Mouse (Mus musculus): ENCODE data around the gene Slc35g2. TPM values are rescaled to one million over a fixed set of nuclear protein-coding genes. Genes with fewer than 3 reads are reported as not detected.
A peak's percentile ranks its signal among the peaks of the same experiment; 100 is the strongest.

Gene Slc35g2
- total RNA-seq, 2 experiments from 2014 or later, result 7.8 to 9.6 TPM

- peak; percentile 42 to 47 for DNase-seq (ENCODE audit: low spot score in 2 of 2)
Measured at GRCm38 (mm10) chr9:100569798-100570625, 878 bp downstream of the Slc35g2 start.

- DNase-seq (ENCODE audit: low spot score in 2 of 2), result no peak
Measured at GRCm38 (mm10) chr9:100560251-100560890, 10.5 kb downstream of the Slc35g2 start.

GRCm38 (mm10) chr9:100558991-100559390 is 11.9 kb downstream of the Slc35g2 start:
- DNase-seq (ENCODE audit: low spot score in 2 of 2), result no peak

- DNase-seq (ENCODE audit: low spot score in 2 of 2), result no peak
Measured at GRCm38 (mm10) chr9:100558023-100558573, 12.8 kb downstream of the Slc35g2 start.

GRCm38 (mm10) chr9:100555686-100556085 is 15.2 kb downstream of the Slc35g2 start:
- no peak for DNase-seq (ENCODE audit: low spot score in 2 of 2)

GRCm38 (mm10) chr9:100548313-100548712 is 22.6 kb downstream of the Slc35g2 start:
- no peak for DNase-seq (ENCODE audit: low spot score in 2 of 2)

GRCm38 (mm10) chr9:100546594-100546910 is 24.3 kb downstream of the Slc35g2 start:
- DNase-seq (ENCODE audit: low spot score in 2 of 2), result no peak

- peak; percentile 98 for DNase-seq (ENCODE audit: low spot score in 2 of 2)
Measured at GRCm38 (mm10) chr9:100545715-100546593, 24.9 kb downstream of the Slc35g2 start, which contains the start of gene Nck1. TSS of gene Nck1 (minus strand) at chr9:100546134.

GRCm38 (mm10) chr9:100544948-100545714 is 25.8 kb downstream of the Slc35g2 start:
- no peak for DNase-seq (ENCODE audit: low spot score in 2 of 2)

GRCm38 (mm10) chr9:100535618-100536262 is 35.1 kb downstream of the Slc35g2 start:
- DNase-seq (ENCODE audit: low spot score in 2 of 2), result no peak

GRCm38 (mm10) chr9:100534686-100535085 is 36.2 kb downstream of the Slc35g2 start:
- no peak for DNase-seq (ENCODE audit: low spot score in 2 of 2)

GRCm38 (mm10) chr9:100532847-100533505 is 37.9 kb downstream of the Slc35g2 start:
- no peak for DNase-seq (ENCODE audit: low spot score in 2 of 2)

- DNase-seq (ENCODE audit: low spot score in 2 of 2), result no peak
Measured at GRCm38 (mm10) chr9:100531296-100531695, 39.6 kb downstream of the Slc35g2 start.

GRCm38 (mm10) chr9:100525225-100525624 is 45.7 kb downstream of the Slc35g2 start:
- DNase-seq (ENCODE audit: low spot score in 2 of 2), result no peak

GRCm38 (mm10) chr9:100522029-100522428 is 48.9 kb downstream of the Slc35g2 start:
- no peak for DNase-seq (ENCODE audit: low spot score in 2 of 2)

- DNase-seq (ENCODE audit: low spot score in 2 of 2), result peak in 1 of 2 experiments; percentile 51
Measured at GRCm38 (mm10) chr9:100520586-100520985, 50.3 kb downstream of the Slc35g2 start.

- DNase-seq (ENCODE audit: low spot score in 2 of 2), result no peak
Measured at GRCm38 (mm10) chr9:100520012-100520411, 50.9 kb downstream of the Slc35g2 start.

- no peak for DNase-seq (ENCODE audit: low spot score in 2 of 2)
Measured at GRCm38 (mm10) chr9:100507581-100507980, 63.3 kb downstream of the Slc35g2 start.

GRCm38 (mm10) chr9:100506652-100507051 is 64.2 kb downstream of the Slc35g2 start:
- peak in 1 of 2 experiments; percentile 38 for DNase-seq (ENCODE audit: low spot score in 2 of 2)
